Mouse (Mus musculus): ENCODE measurements around the gene Ccnk.

Ccnk gene

DNA sequence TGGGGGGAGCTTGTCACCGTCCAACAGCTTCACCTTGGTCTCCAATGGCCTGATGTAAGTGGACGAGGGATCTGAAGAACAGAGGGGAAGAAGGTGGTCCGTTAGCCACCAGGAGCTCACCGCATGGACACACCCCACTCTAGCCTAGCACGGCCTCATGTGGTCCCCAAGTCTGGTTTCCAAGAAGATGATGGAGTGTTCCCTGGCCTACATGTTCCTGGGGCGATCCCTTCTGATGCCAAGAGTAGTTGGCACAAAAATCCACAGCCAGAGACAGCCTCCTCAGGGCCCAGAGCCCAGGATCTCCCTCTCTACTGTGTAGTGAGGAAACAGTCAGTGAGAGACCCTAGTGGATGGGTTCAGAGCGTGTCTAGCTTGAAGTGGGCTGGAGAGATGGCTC lies 42.3 kb downstream of the Ccnk start:
- no peak for DNase-seq (ENCODE audit: low spot score in 2 of 2)

DNA sequence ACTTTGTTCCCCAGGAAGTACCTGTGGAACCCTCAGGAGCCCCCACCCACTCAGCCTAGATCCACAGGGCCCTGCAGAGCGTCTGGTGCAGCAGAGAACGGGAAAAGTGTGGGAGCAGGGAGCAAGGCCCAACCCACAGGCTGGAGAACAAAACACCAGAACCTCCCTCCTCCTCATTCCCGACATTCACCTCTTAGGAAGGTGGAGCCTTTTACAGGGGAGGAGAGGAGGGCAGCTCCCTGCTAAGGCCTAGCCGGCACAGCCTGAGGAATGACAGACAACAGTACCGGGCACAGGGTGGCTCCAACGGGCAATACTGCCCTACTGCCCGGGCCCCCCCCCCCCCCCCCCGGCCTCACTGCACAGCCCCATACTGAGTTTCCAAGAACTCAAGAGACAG lies 44.0 kb downstream of the Ccnk start:
- DNase-seq (ENCODE audit: low spot score in 2 of 2) = no peak

DNA sequence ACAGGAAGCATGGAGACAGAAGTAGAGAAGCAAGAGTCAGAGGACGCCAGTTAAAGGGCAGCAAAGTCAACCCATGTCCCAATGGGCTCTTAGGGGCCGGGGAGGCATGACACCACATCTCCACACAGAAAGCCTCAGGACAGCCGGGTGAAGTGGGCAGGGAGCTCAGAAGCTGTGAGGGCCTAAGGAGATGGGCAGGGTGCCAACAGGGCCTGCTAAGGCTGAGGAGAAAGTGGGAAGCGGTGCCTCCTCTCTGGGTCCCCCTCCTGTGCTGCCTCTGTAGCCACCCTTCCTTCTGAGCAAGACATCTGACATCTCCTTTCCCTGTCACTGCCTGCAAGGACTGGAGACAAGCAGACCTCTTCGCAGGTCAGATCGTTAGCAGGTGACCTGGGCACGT lies 46.4 kb downstream of the Ccnk start:
- no peak for DNase-seq (ENCODE audit: low spot score in 2 of 2)

DNA sequence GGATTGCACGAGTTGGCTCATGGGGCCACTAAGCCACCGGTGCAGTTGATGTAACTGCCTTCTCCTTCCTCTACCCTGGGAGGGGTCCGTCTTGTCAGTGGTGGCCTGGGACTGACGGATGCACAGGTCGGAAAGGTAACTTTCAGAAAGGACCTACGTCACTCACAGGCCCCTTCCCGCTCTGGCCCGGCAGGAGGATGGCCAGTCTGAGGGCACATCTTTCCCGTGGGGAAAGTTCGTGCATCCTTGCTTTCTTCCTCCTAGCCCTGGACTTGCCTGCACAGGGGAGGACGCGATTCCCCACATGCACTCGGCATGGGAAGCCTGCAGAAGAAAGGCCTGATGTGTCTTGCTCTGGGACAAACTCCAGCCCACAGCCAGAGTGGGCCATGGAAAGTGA lies 46.8 kb downstream of the Ccnk start:
- no peak for DNase-seq (ENCODE audit: low spot score in 2 of 2)

DNA sequence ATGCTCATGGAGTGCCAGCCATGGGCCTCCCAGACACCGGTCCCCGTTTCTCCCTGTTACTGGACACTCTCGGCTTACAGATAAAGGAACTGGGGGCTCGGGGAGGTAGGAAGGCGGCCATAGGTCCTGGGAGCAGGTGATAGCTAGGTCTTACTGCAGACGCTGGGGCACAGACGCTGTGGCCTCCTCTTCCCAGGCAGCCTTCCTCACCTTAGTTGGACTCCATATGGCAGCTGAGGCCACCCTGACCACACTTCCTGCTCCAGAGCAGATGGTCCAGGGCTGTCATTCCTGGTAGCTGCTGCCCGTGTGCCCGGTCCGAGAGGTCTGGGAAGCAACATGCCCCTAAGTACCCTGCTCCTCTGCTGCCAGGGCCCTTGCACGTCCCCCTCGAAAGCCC lies 47.6 kb downstream of the Ccnk start:
- no peak for DNase-seq (ENCODE audit: low spot score in 2 of 2)

DNA sequence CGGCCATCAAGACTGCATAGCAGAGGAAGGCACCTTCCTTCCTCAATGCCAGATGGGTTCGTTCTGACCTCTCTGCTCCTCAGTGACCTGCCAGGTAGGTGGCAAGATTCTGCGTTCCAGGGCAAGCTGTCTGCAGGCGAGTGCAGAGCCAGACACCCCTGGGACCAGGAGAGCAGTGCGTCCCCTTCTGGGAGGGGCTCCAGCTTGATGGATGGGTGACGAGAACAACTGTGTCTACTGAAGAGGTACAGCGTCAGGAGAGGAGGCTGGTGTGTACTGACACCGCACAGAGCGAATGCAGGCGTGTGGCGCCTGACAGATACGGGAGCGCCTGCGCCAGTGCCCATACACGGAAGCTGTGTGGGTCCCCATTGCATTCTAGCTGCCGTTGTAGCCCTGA lies 48.1 kb downstream of the Ccnk start:
- DNase-seq (ENCODE audit: low spot score in 2 of 2) = no peak

DNA sequence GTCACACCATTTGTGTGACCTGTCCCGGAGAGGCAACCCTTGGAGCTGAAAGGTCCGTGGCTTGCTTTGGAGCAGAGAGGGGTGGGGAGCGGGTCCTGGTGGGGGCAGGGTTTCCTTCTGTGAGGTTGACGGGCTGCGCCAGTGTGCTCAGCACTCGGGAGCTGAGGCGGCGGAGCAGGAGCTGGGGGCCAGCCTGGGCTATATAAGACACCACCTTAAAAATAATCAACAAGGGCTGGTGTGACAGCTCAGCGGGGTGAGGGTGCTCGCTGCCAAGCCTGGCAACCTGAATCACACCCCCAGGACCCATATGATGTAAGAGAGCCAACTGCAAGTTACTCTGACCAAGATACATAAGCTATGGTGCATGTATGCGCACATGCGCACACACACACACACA lies 50.7 kb downstream of the Ccnk start:
- no peak for DNase-seq (ENCODE audit: low spot score in 2 of 2)

DNA sequence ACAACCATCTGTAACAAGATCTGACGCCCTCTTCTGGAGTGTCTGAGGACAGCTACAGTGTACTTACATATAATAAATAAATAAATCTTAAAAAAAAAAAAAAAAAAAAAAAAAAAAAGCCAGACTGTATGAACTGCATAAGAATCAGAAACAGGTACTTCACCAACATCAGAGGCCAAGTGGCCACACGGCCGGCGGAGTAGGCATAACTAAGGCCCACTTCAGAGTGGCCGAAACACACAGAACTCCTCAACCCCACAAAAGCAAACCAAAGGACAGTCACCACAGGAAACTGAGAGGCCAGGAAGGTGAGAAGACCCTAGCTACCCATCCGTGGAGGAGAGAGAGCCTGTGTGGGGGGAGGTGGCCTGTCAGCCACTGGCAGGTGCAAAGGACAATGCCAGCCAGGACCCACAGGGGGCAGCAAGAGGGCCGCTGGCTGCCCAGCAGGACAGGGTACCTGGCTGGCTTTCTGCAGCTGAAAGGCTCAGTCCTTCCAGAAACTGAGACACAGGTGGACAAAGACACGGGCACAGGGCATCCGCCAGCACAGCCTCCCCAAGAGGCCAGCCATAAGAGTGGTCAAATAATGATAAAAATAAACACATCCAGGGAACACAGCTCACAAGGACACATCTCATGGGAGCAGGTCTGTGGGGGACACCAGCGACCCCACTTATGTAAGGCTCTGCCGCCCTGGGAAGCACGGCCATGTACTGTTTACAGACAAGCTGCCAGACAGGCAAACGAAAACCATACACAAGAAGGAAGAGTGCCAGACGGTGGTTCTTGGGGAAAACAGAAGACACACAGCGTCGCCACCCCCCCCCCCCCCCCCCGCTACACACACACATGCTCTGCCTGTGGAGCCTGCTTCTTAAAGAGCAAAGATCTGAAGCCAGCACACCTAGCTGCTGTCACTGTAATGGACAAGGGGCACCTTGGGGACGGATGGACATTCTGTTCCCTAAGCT lies 51.7 kb downstream of the Ccnk start:
- DNase-seq (ENCODE audit: low spot score in 2 of 2) = peak in 1 of 2 experiments; percentile 31

DNA sequence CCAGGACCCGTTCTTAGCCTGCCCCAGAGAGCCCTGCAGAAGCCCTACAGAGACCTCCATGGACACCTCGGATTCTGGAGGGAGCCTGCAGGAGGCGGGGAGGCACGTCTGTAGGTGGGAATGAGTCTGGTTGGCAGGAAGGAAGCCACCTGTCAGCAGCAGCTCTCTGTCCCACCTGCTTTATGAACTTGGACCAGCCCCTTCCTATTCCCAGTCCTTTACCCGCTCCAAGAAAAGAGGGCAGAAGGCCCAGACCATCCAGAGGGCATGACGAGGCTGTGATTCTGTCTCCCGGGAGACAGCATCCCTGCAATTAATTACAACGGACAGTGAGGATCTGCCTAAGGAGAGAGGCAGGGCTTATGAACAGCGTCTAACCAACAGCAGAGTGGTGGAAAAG lies 52.5 kb downstream of the Ccnk start:
- DNase-seq (ENCODE audit: low spot score in 2 of 2) = no peak

DNA sequence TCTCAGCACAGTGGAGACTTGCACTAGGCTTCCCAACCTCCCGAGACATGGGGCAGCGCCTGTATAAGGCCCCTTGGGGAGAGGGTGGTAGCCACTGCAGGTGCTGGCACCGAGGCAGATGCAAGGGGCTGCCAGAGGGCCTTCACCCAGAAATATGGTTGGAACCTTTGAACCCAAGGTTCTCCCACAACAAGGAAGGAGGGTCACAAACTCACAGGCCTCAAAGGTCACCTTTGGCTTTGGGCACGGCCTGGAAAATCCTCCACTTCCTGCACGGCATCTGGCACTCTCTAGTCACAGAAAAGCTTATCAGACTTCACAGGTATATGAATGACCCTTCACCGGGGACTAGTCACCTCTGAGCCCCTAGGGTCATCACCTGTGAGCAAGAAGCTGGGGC lies 54.4 kb downstream of the Ccnk start:
- no peak for DNase-seq (ENCODE audit: low spot score in 2 of 2)

DNA sequence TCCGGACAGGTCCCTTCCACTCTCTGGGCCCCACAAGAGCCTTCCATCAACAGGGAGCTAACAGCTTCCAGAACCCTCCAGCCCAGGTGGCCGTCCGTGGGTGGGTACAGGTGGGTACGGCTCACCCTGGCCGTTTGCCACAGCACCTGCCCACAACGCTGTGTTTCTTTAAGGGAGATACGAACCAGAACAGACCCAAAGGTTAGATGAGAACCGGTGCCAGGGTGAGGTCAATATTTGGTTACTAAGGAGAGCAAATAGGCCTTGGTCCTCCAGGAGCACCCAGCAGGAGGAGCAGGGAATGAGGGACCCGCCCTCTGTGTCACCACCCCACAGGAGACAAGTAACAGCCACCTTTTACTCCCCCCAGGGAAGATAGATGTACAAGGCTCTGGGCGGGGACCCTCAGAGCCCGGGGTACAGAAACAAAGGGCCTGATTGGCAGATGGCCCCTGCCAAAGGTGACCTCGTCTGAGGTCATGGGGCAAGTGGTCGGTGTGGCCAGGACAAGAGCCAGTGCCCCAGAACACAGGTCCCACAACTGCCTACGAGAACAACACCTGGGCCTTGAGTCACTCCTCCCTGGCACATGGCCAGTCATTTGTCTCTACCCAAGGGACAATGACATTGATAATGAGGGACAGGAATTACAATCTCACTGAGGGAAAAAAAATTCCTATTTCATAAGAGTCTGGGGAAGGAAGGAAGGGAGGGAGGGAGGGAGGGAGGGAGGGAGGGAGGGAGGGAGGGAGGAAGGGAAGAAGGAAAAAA lies 55.6 kb downstream of the Ccnk start:
- DNase-seq (ENCODE audit: low spot score in 2 of 2) = no peak

DNA sequence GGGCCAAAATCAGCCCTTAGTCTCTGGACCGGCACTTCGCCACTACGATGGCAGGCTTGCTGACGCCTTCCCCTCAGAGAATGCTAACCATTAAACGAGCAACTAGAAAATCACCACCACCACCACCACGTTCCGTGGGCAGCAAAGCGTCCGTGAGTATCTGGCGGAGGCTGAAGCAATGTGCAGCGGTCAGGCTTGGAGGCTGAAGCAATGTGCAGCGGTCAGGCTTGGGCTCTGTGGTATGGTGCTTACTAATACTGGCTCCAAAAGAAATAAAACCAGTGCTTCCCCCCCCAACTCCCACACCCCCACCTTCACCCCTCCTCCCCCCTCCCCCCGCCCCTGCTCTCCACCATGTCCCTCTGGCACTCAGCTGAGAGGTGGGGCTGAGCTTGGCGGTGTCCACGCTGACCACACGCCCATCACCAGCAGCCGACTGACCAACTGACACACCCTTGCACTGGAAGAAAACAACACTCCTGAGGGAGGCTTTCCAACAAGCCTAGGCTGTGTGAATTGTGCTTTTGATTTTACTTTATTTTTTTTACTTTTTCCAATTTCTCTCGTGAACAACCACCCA lies 56.7 kb downstream of the Ccnk start:
- no peak for DNase-seq (ENCODE audit: low spot score in 2 of 2)

DNA sequence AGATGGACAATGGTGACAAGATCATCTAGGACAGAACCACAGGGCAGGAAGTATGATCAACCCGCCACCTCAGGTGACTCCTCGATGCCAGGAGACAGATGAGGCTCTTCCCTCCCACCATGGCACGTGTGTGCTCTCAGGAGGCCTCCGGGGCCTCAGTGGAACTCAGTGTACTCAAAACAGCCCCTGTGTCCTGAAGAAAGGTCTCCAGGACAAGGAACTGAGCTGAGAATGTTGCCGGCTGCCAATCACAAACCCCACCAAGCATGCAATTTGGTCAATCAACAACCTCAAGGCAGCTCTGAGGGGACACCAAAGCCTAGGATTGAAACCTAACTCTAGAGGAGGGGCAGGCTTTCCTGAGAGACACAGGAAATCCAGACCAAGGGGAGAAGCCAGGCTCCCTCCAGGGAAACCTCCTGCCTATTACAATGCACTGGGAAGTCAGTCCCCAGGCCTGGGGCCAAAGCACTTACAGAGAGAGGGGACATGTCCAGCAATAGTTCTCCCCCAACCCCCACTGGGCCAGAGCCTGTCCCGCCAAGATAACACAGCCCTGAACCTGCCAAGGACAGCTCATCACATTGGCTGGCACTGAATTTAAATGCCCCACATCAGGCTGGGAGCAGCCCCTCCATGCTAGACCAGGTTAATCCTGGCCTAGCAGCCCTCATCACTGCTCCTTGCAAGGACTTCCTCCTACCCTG lies 58.1 kb downstream of the Ccnk start:
- DNase-seq (ENCODE audit: low spot score in 2 of 2) = no peak

DNA sequence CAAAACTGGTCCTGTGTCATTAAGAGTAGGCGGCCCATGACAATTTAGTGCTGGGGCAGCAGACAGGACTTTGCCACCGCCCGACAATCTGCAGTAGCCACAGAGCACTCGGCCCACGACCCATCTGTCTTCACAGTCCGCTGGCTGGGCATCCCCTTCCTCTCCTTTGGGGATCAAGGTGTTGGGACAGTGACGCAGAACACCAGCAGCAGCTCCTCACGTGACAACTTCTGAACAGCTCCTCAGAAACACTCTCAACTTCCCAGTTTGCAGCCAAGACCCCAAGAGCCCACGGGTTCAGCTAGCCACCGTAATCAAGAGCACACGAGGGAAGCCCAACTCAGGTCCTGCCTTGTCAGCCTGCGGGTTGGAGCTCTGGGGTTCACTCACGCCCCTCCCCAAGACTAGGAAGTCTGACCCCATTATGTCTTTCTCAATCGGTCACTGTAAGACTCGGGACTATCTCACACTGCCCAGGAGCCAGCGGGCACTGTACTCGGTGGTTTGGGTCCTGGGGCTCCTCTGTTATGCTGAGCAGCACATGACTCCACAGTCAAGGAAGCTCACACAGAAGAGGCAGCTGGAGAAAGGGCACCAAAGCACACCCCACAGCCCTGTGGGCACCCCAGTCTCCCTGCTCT lies 59.1 kb downstream of the Ccnk start:
- no peak for DNase-seq (ENCODE audit: low spot score in 2 of 2)

DNA sequence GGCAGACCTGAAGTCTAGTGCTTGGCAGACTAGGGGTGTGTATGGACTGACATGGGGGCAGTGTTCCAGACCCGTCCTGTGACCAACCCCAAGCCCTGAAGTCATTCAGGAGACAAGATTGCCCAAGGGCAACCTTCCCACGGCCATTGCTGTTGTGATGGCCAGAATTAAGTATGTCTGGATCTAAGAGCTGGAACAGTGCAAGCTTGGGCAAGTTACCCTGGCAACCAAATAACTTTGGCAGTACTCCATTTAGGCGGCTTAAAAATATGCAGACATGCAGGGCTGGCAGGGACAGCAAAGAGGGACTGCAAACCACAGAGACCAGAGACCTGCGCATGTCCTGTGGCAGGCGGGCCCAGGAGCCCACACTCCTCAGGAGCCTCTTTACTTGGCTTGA lies 60.1 kb downstream of the Ccnk start:
- DNase-seq (ENCODE audit: low spot score in 2 of 2) = no peak

DNA sequence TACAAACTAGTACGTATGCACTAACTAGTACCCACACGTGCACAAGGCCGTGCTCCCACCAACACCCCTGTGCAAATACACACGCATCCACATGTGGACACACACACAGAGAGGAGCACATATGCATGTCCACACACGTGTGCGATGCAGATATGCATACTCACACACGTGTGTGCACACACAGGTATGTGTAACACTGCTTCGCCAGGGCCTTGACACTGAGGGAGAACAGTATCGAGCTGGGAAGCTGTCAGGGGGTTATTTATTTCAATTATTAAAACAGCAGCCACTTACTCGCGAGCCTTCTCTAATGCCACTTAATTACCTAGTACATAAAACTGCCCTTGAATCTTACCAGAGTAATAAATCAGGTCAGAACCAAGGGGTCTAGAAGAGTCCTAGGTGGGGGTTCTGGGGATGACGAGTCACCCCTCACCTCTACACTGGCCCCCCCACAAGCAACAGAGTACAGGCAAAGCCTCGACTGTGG lies 61.1 kb downstream of the Ccnk start:
- no peak for DNase-seq (ENCODE audit: low spot score in 2 of 2)

DNA sequence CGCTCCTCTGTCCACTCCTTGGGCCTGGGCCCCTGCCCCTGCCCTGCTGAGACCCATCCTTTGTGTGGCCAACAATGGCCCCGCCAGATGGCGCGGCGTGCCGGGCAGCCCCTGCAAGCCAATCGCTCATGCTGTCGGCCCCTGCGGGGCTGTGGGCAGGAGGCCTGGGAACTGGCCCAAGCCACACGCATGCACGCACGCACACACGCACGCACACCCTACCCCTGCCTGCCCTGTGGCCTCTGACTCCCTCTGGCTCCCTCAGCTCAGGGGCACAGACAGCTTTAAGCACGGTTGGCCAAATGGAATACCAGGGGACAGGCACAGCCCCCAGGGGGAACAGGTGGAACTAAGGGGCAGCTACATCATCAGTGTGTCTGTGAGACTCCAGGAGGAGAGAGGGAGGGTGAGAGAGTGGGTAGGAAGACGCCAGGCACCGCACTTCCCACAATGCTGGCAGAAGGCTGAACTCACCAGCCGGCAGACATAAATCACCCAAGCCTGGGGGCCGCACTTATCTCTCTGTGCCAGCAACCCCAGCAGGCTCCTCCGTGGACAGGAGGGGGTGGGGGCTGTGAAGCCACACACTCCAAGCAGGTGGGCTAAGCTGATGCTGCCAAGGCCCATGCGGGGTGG lies 61.7 kb downstream of the Ccnk start:
- DNase-seq (ENCODE audit: low spot score in 2 of 2) = no peak

DNA sequence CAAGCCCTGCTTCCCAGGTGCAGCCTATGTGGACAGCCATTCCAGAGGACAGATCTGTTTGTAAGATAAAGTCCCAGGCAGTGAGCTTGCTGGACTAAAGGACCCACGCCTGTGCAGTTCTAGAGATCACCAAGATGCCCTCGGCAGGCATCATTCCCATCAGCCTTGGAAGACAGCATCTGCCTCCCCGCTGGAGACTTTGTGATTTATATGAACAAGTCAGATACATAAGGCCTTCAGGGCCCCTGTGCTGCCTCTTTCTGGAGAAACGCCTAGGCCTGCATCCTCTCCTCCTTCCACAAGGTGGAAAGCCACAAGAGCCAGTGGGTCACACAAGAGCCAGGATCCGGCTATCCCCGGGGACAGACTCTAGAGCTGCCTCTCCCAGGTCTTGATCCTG lies 62.2 kb downstream of the Ccnk start:
- DNase-seq (ENCODE audit: low spot score in 2 of 2) = no peak

DNA sequence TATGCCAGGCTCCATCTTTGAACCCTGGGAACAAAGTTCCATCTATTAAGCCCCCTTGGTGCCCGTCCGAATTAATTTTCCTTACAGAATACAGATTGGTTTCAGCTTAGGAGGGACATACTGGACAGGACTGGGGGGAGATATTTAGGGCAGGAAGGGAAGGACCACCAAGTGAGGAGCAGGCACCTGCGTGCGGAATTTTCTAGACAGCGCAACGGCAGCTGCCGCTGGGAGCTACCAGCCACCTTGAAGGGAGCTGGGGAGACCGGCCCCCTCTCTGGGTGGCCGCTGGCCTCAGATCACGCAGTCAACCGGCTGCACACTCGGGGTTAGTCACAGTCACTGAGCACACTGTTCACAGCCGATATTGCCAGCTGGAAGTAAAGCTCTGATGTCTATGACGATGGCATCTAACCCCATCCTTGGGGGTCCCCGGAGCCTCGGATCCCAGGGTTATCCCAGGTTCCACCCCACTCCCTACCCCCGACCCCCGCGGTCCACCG lies 62.9 kb downstream of the Ccnk start:
- no peak for DNase-seq (ENCODE audit: low spot score in 2 of 2)

DNA sequence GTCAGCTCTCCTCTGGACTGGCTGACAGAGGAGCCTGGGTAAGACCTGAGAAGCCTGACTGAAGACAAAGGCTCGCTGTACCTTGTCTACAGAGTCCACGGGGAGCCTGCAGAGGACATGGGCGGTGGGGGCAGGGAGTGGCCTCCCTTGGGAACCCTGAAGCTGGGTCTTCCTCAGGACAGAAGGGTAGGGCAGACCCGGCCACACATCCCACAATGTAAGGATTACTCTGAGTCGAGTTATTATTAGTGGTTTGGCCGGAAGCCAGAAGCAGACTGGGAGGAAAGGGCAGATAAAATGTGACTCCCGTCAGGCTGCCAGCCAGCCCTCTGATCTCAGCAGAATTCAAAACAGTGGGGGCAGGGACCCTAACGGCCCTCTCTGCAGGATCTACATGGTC lies 65.4 kb downstream of the Ccnk start:
- peak in 1 of 2 experiments; percentile 41 for DNase-seq (ENCODE audit: low spot score in 2 of 2)

DNA sequence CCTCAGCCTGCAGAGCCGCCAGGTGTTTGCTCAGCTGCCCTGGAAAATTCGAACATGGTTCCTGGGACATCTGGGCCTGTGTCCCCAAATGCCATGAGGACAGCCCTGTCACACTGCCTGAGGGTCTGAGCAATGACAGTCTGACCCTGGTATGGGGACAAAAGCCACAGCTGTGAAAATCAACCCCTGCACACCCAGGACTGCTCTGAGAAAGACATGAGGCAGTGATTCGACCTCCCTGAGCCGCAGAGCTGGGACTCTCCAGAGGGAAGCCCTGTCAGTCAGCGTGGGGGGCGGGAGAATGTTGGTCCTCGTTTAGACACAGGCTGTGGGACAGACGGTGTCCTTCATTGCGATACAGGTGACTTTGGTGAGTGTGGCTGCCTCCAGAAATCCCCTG lies 66.2 kb downstream of the Ccnk start:
- DNase-seq (ENCODE audit: low spot score in 2 of 2) = no peak

All from spleen, postnatal 10 days (tissue).